Mouse (Mus musculus): ENCODE measurements around the gene Ino80b. TPM values are rescaled to one million over a fixed set of nuclear protein-coding genes. Genes with fewer than 3 reads are reported as not detected.
A peak's percentile ranks its signal among the peaks of the same experiment; 100 is the strongest.
"Not testable (repeated sequence)": the region's sequence is repeated elsewhere in the genome, so short reads cannot be mapped to it uniquely, and the experiment has no call there.

The Ino80b gene
- polyA plus RNA-seq, 1 experiment, result 23.2 TPM

DNA sequence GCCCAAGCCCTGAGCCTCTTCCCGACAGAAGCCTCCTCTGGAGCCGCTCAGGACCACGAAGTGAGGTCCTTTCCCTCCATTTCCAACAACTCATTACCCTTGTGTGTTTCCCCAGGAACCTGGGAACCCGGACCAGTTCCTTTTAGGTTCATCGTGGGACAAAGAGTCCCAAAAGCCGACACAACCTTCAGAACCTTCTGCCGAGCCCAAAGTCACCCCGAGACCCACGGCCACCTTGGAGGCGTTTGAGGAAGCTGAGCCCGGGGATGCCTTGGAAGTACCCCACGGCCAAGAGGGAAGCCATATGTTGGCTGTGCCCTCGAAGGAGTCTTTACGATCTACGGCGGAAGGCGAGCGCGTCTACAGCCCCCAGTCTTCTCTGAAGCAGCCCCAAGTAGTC, 36.2 kb upstream of the Ino80b start:
- Histone ChIP-seq H3K4me3 (ENCODE audit: insufficient read depth, low read length) (no peak overlapping the region), H3K4me1 (ENCODE audit: control insufficient read depth, insufficient read depth, low read length) (no peaks in the 10 kb centered on the region; the same call in 1 of the 2 replicates), H3K27ac (ENCODE audit: insufficient read depth, low read length) (no peak overlapping the region)
- no peak for TF ChIP-seq POLR2A (IDR thresholded peaks at IDR 0.05; ENCODE audit: extremely low read depth, insufficient read depth, low read length)
- no peak for TF ChIP-seq CTCF (IDR thresholded peaks at IDR 0.05; ENCODE audit: extremely low read depth, insufficient read depth, low read length)

DNA sequence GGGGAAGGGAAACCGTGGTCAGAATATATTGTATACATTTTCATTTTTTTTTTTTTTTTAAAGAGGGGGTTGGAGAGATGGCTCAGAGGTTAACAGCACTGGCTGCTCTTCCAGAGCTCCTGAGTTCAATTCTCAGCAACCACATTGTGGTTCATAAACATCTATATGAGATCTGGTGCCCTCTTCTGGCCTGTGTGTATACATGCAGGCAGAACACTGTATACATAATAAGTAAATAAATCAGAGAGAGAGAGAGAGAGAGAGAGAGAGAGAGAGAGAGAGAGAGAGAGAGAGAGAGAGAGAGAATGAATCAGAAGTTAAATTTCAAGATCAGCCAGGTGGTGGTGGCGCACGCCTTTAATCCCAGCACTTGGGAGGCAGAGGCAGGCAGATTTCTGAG, 34.2 kb upstream of the Ino80b start:
- H3K27ac ChIP-seq (ENCODE audit: insufficient read depth, low read length); H3K4me3 ChIP-seq (ENCODE audit: insufficient read depth, low read length); H3K4me1 ChIP-seq (ENCODE audit: control insufficient read depth, insufficient read depth, low read length): not testable (repeated sequence)
- TF ChIP-seq CTCF (IDR thresholded peaks at IDR 0.05; ENCODE audit: extremely low read depth, insufficient read depth, low read length), result peak; percentile 17; the same call in 1 of the 2 replicates

DNA sequence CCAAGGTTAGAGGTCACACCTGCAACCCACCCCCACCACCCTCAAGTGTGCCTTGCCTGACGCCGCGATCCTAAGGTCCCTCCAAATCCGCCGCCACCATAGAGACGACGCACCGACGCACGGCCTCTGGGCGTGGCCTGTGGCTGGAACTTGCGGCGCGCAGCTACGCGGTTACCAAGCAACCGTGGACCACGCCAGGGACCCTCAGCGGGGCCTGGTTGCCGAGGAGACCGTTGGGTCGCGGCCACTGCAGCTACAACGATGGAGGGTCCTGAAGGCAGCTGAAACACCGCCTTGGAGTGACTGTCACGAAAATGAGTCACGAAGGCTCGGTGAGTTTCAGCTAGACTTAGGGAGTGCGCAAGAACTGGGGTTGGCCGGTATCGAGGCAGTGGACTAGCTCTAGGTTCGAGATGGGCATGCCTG, 31.0 kb upstream of the Ino80b start, which contains the start of the genes Wdr54 and 1700003E16Rik:
Gene Wdr54 (minus strand): TSS at position 139 of the 426 bp plus-strand sequence.
Gene 1700003E16Rik (plus strand): TSS at position 146 of the 426 bp plus-strand sequence.
- H3K27ac ChIP-seq (ENCODE audit: insufficient read depth, low read length), result no peak within 1 kb of the TSS
- TF ChIP-seq CTCF (IDR thresholded peaks at IDR 0.05; ENCODE audit: extremely low read depth, insufficient read depth, low read length), result no peak
- peak; percentile 52; the same call in 1 of the 2 replicates for TF ChIP-seq POLR2A (IDR thresholded peaks at IDR 0.05; ENCODE audit: extremely low read depth, insufficient read depth, low read length)

DNA sequence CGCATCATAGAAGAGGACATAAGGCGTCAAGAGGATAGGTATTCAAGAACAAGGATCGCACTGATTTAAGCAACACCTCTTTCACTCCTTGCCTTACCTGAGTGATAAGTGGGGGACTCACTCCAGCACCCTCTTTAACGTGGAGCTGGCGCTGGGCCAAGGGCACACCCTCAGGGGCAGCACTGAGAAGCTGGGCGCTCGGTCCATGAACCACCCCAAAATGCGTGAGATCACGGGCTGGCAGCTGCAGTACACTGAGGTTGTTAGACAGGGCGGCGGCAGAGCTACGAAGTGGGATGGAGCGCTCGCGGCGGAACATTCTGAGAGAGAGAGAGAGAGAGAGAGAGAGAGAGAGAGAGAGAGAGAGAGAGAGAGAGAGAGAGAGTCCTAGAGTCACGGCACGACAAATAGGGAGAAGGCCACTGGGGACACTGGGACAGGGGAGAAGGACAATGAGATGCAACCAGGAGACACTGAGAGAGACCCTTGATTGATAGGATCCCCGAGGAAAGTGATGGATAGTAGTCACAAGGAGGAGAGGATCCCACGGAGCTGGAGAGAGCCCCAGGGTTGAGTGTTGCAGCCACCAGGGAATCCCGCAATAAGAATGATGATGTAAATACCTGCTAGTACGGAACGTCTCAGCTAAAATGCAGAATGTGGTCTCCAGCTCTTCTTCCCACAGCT, 30.5 kb upstream of the Ino80b start:
- Histone ChIP-seq H3K4me3 (ENCODE audit: insufficient read depth, low read length) (peak overlapping the region; percentile 97), H3K4me1 (ENCODE audit: control insufficient read depth, insufficient read depth, low read length) (peaks cover 2% of the 10 kb centered on the region), H3K27ac (ENCODE audit: insufficient read depth, low read length) (no peak overlapping the region)
- TF ChIP-seq CTCF (IDR thresholded peaks at IDR 0.05; ENCODE audit: extremely low read depth, insufficient read depth, low read length), result no peak
- no peak for TF ChIP-seq POLR2A (IDR thresholded peaks at IDR 0.05; ENCODE audit: extremely low read depth, insufficient read depth, low read length)

More for the DNA sequence above, 31.0 kb upstream of the Ino80b start, which contains the start of the genes Wdr54 and 1700003E16Rik:
- Histone ChIP-seq H3K4me1 (ENCODE audit: control insufficient read depth, insufficient read depth, low read length) (peaks cover 2% of the 10 kb centered on the region), H3K4me3 (ENCODE audit: insufficient read depth, low read length) (peak within 1 kb of the TSS; percentile 97)

DNA sequence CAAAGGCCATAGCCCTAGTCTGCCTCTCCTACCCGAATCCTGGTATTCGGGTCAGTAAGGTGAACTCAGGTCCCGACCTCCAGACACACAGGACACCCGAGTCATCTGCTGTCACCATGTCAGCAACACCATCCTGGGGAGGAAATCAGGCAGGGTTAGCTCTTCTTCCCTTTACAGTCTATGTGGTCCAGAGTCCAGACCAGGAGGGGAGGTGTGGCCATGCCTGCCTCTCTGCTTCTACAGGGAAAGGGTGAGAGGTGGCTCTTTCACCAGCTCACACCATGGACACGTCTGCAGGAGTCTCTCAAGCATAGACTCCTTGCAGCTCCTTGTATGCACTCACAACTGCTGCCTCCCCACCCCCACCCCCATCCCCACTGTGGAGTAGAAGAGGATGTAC, 28.3 kb upstream of the Ino80b start:
- no peak overlapping the region for H3K4me3 ChIP-seq (ENCODE audit: insufficient read depth, low read length)
- no peak for TF ChIP-seq CTCF (IDR thresholded peaks at IDR 0.05; ENCODE audit: extremely low read depth, insufficient read depth, low read length)
- no peak for TF ChIP-seq POLR2A (IDR thresholded peaks at IDR 0.05; ENCODE audit: extremely low read depth, insufficient read depth, low read length)
- no peak overlapping the region for H3K27ac ChIP-seq (ENCODE audit: insufficient read depth, low read length)
- peaks cover 2% of the 10 kb centered on the region for H3K4me1 ChIP-seq (ENCODE audit: control insufficient read depth, insufficient read depth, low read length)

DNA sequence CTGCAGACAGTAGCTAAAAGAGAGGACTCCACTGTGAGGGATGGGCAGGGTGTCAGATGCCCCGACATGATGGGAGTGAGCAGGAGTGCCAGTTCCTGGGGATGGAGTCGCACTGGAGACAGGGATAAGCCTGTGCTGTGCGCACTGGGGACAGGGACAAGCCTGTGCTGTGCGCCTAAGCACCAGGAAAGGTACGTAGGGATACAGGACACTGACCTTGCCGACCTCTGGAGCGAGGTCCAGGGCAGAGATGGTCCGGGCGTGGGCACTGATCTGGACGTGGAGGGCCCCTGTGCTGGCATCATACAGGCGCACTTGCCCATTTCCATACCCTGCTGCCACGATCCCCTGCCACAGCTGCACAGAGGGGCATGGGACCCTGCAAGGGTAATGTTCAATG, 27.8 kb upstream of the Ino80b start:
- TF ChIP-seq CTCF (IDR thresholded peaks at IDR 0.05; ENCODE audit: extremely low read depth, insufficient read depth, low read length) (no peak), POLR2A (IDR thresholded peaks at IDR 0.05; ENCODE audit: extremely low read depth, insufficient read depth, low read length) (no peak; the same call in 1 of the 2 replicates)
- H3K27ac ChIP-seq (ENCODE audit: insufficient read depth, low read length), result no peak overlapping the region
- H3K4me1 ChIP-seq (ENCODE audit: control insufficient read depth, insufficient read depth, low read length), result peaks cover 2% of the 10 kb centered on the region
- no peak overlapping the region for H3K4me3 ChIP-seq (ENCODE audit: insufficient read depth, low read length)

DNA sequence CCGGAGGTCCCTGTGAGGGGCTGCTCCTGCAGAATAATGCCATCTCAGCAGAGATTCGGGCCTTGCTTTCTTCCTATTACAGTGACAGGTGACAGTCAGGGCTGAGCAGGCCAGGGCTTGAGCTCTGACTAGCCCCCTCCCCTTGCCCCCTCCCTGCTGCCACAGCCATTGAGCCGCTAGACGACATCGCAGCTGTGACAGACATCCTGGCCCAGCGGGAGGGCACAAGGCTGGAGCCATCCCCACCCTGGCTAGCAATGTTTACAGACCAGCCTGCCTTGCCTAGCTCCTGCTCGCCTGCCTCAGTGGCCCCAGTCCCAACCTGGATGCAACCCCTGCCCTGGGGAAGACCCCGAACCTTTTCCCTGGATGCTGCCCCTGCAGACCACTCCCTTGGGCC, 26.5 kb upstream of the Ino80b start:
- TF ChIP-seq CTCF (IDR thresholded peaks at IDR 0.05; ENCODE audit: extremely low read depth, insufficient read depth, low read length) (no peak), POLR2A (IDR thresholded peaks at IDR 0.05; ENCODE audit: extremely low read depth, insufficient read depth, low read length) (0 out of 2 replicates have a peak, but pooled peaks have one; percentile 2)
- Histone ChIP-seq H3K27ac (ENCODE audit: insufficient read depth, low read length) (no peak overlapping the region), H3K4me3 (ENCODE audit: insufficient read depth, low read length) (no peak overlapping the region), H3K4me1 (ENCODE audit: control insufficient read depth, insufficient read depth, low read length) (peaks cover 2% of the 10 kb centered on the region)

DNA sequence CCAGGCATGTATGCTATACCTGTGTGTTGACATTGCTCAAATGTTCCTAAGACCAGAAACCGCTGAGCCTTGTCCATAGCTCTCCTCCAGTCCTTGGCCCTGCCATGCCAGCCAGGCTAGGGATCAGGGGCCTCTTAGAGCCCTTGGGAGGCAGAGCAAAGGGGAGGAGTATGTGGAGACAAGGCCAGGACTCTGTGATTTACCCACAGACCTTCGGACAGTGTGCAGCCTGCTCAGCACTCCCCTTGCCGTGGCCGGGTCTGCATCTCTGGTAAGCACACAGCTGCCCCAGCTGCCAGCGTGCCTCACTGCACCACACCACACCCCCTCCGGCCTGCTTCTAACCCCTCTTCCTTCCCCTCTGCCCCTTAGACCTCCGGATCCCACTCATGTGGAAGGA, 22.0 kb upstream of the Ino80b start:
- TF ChIP-seq CTCF (IDR thresholded peaks at IDR 0.05; ENCODE audit: extremely low read depth, insufficient read depth, low read length) (no peak), POLR2A (IDR thresholded peaks at IDR 0.05; ENCODE audit: extremely low read depth, insufficient read depth, low read length) (no peak)
- Histone ChIP-seq H3K4me1 (ENCODE audit: control insufficient read depth, insufficient read depth, low read length) (peaks cover 2% of the 10 kb centered on the region), H3K4me3 (ENCODE audit: insufficient read depth, low read length) (no peak overlapping the region), H3K27ac (ENCODE audit: insufficient read depth, low read length) (no peak overlapping the region)

DNA sequence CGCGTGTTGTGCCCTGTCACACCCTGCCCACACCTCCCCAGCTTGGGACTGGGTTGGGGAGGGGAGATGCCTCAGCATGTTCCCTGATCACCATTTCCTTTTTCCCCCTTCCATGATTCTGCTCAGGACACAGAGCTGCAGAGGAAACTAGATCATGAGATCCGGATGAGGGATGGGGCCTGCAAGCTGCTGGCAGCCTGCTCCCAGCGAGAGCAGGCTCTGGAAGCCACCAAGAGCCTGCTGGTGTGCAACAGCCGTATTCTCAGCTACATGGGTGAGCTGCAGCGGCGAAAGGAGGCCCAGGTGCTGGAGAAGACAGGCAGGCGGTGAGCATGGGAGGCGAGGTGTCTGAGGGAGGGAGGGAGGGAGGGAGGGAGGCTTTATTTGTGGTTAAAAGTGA, 20.6 kb upstream of the Ino80b start:
- Histone ChIP-seq H3K27ac (ENCODE audit: insufficient read depth, low read length) (no peak overlapping the region), H3K4me1 (ENCODE audit: control insufficient read depth, insufficient read depth, low read length) (peaks cover 2% of the 10 kb centered on the region), H3K4me3 (ENCODE audit: insufficient read depth, low read length) (no peak overlapping the region)
- TF ChIP-seq POLR2A (IDR thresholded peaks at IDR 0.05; ENCODE audit: extremely low read depth, insufficient read depth, low read length) (no peak), CTCF (IDR thresholded peaks at IDR 0.05; ENCODE audit: extremely low read depth, insufficient read depth, low read length) (no peak)

DNA sequence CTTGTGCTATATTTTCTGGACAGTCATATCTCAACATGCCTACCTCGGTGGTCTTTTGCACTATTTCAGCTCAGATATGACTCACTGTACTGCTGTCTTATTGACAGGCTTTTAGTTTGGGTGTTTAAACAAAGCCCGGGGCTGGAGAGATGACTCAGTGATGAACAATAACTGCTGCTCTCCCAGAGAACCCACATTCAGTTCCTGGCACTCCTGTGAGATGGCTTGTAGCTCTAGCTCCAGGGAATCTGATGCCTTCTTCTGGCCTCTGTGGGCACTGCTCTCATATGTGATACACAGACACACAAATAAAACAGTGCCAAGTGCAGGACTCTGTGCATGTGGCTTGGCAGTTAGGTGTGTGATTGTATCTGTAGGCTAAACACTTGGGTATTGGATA, 20.0 kb upstream of the Ino80b start:
- Histone ChIP-seq H3K4me3 (ENCODE audit: insufficient read depth, low read length) (no peak overlapping the region), H3K4me1 (ENCODE audit: control insufficient read depth, insufficient read depth, low read length) (peaks cover 2% of the 10 kb centered on the region), H3K27ac (ENCODE audit: insufficient read depth, low read length) (no peak overlapping the region)
- no peak for TF ChIP-seq POLR2A (IDR thresholded peaks at IDR 0.05; ENCODE audit: extremely low read depth, insufficient read depth, low read length)
- TF ChIP-seq CTCF (IDR thresholded peaks at IDR 0.05; ENCODE audit: extremely low read depth, insufficient read depth, low read length), result no peak

Measured in cortical plate, adult 2 months (tissue).